Mouse (Mus musculus): Measurements from ENCODE around the gene Lif. TPM values are rescaled to one million over a fixed set of nuclear protein-coding genes. Genes with fewer than 3 reads are reported as not detected.

Lif gene
- polyA plus RNA-seq, 2 experiments from 2014 or later = 1.8 to 2.7 TPM

DNA sequence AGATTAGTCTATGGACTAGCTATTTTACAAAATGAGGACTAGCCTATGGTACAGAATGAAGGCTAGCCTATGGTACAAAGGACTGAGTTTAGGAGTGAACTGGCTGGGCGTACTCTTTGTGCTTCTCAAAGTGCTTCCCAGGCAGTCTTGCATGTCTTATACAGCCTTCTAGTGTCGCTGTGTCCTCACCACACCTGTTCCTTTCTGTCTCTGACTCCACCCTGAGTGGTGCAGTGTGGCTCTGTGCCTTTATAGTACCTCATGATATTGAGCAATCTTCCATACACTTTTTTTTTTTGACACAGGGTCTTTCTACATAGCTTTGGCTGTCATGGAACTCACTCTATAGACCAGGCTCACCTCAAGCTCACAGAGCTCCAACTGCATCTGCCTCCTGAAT lies 25.9 kb upstream of the Lif start:
- no peak for ATAC-seq

DNA sequence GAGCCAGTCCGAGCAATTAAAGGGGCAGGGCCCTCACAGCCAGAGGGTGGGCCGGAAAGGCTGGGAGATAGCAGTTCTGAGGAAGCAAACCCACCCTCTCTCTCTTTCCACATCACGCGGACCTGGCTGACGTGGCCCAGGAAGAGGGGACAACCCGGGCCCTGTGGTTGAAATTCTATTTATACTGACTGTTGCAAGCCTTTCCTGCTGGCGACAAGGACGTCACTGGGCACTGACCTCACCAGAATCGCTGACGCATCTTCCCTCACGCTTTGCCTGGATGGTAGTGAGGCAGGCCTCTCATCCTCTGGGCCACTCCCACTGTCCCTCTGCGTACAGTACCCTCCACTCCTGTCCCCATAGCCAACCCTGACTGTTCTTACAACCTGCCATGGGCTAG lies 24.7 kb upstream of the Lif start:
- ATAC-seq = no peak

GRCm38 (mm10) chr11:4235052-4235655 lies 22.2 kb upstream of the Lif start:
- ATAC-seq = no peak

- ATAC-seq = peak; percentile 48
Observed at GRCm38 (mm10) chr11:4235665-4236545, 21.5 kb upstream of the Lif start, which contains the start of gene Osm. Gene Osm (plus strand): TSS chr11:4236420.

- peak; percentile 21 for ATAC-seq
Observed at GRCm38 (mm10) chr11:4236546-4237067, 20.8 kb upstream of the Lif start.

DNA sequence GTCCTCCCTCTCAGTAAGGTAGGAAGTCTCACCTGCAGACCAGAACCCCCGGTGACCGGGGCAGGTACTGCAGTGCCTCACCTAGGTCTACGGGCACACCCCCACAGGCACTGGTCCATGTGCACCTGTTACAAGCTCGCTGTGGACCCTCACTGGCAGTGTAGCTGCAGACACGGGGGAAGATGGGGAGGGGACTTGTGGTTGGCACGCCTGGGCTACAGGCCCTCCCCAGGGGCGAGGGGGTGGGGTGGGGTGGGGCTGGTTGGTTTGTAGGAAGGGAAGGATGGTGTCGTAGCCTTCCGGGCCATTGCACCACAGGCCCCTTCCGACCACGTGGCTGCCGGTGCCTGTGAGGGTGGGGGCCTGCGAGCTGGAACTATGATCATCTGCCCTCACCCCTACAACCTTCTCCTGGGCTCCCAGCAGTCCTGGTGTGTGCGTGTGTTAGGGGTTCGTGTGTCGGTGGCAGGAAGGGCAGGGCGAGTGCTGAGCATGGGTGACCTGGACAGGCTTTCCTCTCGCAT lies 19.9 kb upstream of the Lif start:
- ATAC-seq = peak; percentile 79

DNA sequence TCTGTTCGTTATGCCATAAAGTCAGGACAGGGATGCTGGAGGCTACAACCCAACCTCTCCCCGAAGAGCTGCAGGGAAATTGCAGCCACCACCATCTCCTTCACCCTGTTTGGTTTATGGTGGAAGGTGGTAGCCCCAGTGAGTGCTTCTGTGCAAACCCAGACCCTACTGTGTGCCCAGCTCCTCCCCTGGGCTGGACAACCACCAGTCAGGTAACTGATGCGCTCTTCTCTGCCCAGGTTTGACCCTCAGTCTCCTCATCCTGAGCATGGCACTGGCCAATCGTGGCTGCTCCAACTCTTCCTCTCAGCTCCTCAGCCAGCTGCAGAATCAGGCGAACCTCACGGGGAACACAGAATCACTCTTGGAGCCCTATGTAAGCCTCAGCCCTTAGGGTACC lies 19.2 kb upstream of the Lif start:
- ATAC-seq = no peak

GRCm38 (mm10) chr11:4239691-4240090 lies 17.7 kb upstream of the Lif start:
- ATAC-seq = no peak

- ATAC-seq = no peak
Observed at GRCm38 (mm10) chr11:4240151-4240550, 17.2 kb upstream of the Lif start.

DNA sequence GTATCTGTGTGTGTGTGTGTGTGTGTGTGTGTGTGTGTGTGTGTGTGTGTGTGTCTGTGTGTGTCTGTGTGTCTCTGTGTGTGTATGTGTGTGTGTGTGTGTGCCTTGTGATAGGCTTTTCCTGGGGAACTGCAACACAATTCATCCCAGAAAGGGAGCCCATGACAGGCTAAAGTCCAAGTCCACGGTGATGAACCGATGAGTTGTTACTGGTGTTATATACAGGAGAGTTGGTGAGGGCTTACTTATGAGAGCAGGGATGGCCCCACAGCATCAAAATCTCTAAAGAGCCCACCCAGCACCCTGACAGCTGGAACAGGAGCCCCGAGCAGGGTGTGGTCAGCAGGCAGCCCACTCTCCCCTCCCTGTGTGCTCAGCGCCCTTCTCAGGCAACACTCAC lies 16.2 kb upstream of the Lif start:
- no peak for ATAC-seq

- ATAC-seq = no peak
Observed at GRCm38 (mm10) chr11:4246126-4246525, 11.2 kb upstream of the Lif start.

DNA sequence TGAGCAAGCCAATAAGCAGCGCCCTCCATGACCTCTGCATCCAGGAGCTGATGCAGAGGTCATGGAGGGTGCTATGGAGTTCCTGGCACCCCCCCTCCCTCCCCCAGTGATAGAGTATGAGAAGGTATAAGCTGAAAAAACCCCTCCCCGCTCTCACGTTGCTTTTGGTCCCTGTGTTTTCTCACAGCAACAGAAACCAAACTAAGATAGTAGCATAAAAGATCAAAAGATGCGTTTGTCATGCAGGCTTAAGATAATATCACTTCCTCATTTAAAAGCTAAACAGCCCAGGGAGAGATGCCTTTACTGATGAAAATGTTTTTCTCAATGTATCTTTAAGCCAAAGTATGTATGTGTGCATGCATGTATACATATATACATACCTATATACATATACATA lies 10.7 kb upstream of the Lif start:
- peak; percentile 85 for ATAC-seq

GRCm38 (mm10) chr11:4247201-4247959 lies 10.0 kb upstream of the Lif start:
- peak; percentile 78 for ATAC-seq

GRCm38 (mm10) chr11:4249151-4249550 lies 8.2 kb upstream of the Lif start:
- ATAC-seq = no peak

DNA sequence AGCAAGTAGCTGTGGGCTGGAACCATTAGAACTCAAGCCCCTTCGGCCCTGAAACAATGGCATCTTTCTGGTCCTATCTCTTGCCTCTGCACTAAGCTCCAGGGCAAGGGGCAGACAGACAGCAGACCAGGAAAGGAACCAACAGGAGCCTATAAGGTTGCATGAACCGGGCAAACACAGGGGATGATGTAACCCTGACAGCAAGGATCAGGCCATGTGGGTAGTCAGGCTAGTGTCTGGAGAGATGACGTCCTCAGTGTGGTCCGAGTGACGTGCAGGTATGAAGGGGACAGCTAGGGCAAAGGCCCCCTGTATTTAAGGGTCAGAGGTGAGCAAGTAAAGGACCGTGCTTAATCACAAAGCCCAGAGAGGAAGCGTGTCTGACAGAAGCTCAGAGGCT lies 7.1 kb upstream of the Lif start:
- no peak for ATAC-seq

- no peak for ATAC-seq
Observed at GRCm38 (mm10) chr11:4251376-4251775, 6.0 kb upstream of the Lif start.

DNA sequence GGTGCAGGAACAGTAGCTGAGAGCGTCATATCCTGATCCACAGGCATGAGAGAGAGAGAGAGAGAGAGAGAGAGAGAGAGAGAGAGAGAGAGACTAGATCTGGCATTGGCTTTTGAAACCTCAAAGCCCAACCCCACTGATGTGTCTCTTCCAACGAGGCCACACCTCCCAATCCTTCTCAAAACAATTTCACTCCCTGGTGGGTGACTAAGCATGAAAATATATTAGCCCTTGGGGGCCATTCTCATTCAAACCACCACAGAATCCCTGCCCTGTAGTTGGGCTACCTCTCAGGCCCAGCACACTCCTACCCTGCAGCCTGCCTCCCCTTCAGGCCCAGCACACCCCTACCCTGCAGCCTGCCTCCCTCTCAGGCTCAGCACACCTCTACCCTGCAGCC lies 4.5 kb upstream of the Lif start:
- ATAC-seq = no peak

GRCm38 (mm10) chr11:4257756-4258155 lies 399 bp downstream of the Lif start:
- ATAC-seq = no peak

- peak; percentile 68 for ATAC-seq
Observed at GRCm38 (mm10) chr11:4258657-4259082, 1.3 kb downstream of the Lif start.

DNA sequence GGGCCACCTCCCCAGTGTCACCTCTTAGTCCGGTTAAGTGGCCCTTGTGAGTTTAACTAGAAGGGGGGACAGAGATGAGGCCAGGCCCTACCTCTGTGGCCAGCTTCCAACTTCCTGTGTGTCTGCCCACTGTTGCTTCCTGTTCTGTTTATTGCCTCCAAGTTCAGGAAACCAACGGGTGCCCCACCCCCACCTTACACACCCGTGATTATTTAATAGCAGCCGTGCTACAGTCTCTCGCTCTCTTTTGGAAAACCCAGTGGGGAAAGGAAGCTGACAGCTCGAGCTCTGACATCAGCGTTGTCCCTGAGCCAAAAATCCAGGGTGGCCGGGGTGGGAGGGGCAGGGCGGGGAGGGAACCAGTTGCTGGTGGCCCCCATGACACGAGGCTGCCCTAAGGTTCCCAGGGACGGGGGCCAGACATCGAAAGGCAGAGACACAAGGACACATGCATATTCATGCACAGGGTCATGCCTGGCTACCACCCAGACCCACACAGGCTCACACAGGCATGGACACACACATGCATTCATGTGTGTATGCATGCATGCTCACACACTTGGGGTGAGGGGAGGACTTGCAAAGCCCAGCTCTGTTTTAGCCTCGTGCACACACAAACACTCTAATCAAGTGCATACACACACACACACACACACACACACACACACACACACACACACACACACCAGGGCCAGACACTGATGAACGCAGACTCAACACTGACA lies 3.3 kb downstream of the Lif start:
- ATAC-seq = peak; percentile 19

- peak; percentile 65 for ATAC-seq
Observed at GRCm38 (mm10) chr11:4261188-4261494, 3.8 kb downstream of the Lif start.

DNA sequence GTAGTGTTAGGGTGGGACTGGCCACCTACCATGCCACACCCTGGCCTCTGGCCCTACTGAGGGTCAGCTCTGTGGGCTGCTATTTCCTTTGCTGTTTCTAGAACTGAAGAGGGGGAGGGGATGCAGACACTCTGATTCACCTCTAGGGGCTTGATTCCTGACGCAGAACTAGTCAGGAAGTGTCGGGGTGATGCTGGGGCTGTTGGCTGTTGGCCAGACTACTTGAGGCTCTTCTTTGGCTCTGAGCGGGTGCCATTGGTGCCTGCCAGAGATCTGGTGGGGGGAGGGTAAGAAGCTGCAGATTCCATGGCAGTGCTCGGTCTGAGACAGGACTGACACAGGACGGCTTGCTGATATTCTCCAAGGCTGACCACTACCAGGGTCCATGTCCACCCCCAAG lies 4.6 kb downstream of the Lif start:
- peak; percentile 48 for ATAC-seq

Data from CD4-positive, CD25-positive, alpha-beta regulatory T cell, adult 4 months (primary cell).